Mouse (Mus musculus) spleen, adult 2 months (tissue): ENCODE measurements around the gene Ppfibp2. TPM values are rescaled to one million over a fixed set of nuclear protein-coding genes. Genes with fewer than 3 reads are reported as not detected.

ENCODE experiments used
- DNase-seq, 2 experiments: peaks; one replicate each; pipeline versions ENCODE4 v3.0.0 to v3.0.0-alpha.2; 2012 to 2021; ENCODE audit warnings: low spot score in 2 of 2, low read depth in 1 of 2
- H3K27ac ChIP-seq: fragments of 200-500 bp; 2 replicates; pipeline ENCODE4 v1.5.1; 2012; ENCODE audit warnings: low read length, inconsistent platforms; ENCODE audit not compliant: insufficient read depth
- H3K27me3 ChIP-seq: fragments of 200-500 bp; 2 replicates; pipeline ENCODE4 v1.6.1; 2012; ENCODE audit warnings: mild to moderate bottlenecking, moderate library complexity, low read length, inconsistent platforms; ENCODE audit not compliant: control insufficient read depth, insufficient read depth
- H3K36me3 ChIP-seq: fragments of 200-500 bp; 2 replicates; pipeline ENCODE4 v1.6.1; 2012; ENCODE audit warnings: mild to moderate bottlenecking, low read length, inconsistent platforms; ENCODE audit not compliant: control insufficient read depth, insufficient read depth
- H3K4me1 ChIP-seq: fragments of 200-500 bp; 2 replicates; pipeline ENCODE4 v1.6.1; 2011; ENCODE audit warnings: inconsistent platforms; ENCODE audit not compliant: control insufficient read depth, insufficient read depth, insufficient read length
- H3K4me3 ChIP-seq: fragments of 200-500 bp; 2 replicates; pipeline ENCODE4 v1.5.1; 2011; ENCODE audit warnings: mild to moderate bottlenecking, inconsistent platforms; ENCODE audit not compliant: insufficient read depth, insufficient read length; ENCODE audit errors: extremely low read depth
- CTCF ChIP-seq: fragments of 200-500 bp; IDR thresholded peaks from 2 replicates; pipeline ENCODE4 v1.5.1; 2011; ENCODE audit warnings: mild to moderate bottlenecking, inconsistent platforms; ENCODE audit not compliant: insufficient read depth, insufficient read length, insufficient replicate concordance; ENCODE audit errors: extremely low read depth
- POLR2A ChIP-seq: fragments of 200-500 bp; IDR thresholded peaks from 2 replicates; pipeline ENCODE4 v1.6.1; 2011; ENCODE audit warnings: low read depth, low read length, inconsistent platforms
- WGBS: fragments of 180-500 bp; shearing (Covaris S2); methylation state at CpG from one replicate; pipeline ENCODE4 v1.1.7; 2018; 5-methylcytosine and 5-hydroxymethylcytosine counted together
- polyA plus RNA-seq: library from polyadenylated mRNA; depleted of rRNA; stranded (reverse); fragments of >200 nt; gene quantifications from 2 replicates; pipeline ENCODE4 v1.2.3, GENCODE M21; 2012

Gene Ppfibp2
- polyA plus RNA-seq, 1 experiment, result 5.5 TPM

- WGBS, result under 1% methylated on average over 16 of the region's 16 CpGs
- DNase-seq, result peak; percentile 55 to 56
These were observed 616 bp upstream of the Ppfibp2 start for GRCm38 (mm10) chr7:107594325-107594856.

GRCm38 (mm10) chr7:107595426-107595825, 419 bp downstream of the Ppfibp2 start:
- Histone ChIP-seq H3K27me3 (no peaks in the 10 kb centered on the region), H3K4me1 (peaks cover 10% of the 10 kb centered on the region; the same call in 1 of the 2 replicates), H3K4me3 (peak overlapping the region; percentile 70), H3K27ac (peak overlapping the region; percentile 93; the same call in 1 of the 2 replicates), H3K36me3 (no peaks in the 10 kb centered on the region)
- no peak for DNase-seq
- WGBS, result 18% methylated on average over 13 of the region's 13 CpGs
- TF ChIP-seq POLR2A, result no peak
- no peak for TF ChIP-seq CTCF

More at GRCm38 (mm10) chr7:107594325-107594856, 616 bp upstream of the Ppfibp2 start:
- Histone ChIP-seq H3K36me3 (no peaks in the 10 kb centered on the region), H3K27ac (peak overlapping the region; percentile 93), H3K4me3 (peak overlapping the region; percentile 70), H3K27me3 (no peaks in the 10 kb centered on the region), H3K4me1 (peaks cover 10% of the 10 kb centered on the region; the same call in 1 of the 2 replicates)
- no peak for TF ChIP-seq POLR2A
- peak; percentile 27; the same call in 1 of the 2 replicates for TF ChIP-seq CTCF

GRCm38 (mm10) chr7:107596753-107597152, 1.7 kb downstream of the Ppfibp2 start:
- peaks cover 10% of the 10 kb centered on the region; the same call in 1 of the 2 replicates for H3K4me1 ChIP-seq
- H3K4me3 ChIP-seq, result no peak overlapping the region
- no peaks in the 10 kb centered on the region for H3K27me3 ChIP-seq
- DNase-seq, result no peak
- TF ChIP-seq CTCF (no peak), POLR2A (no peak)
- no peaks in the 10 kb centered on the region for H3K36me3 ChIP-seq
- H3K27ac ChIP-seq, result no peak overlapping the region

GRCm38 (mm10) chr7:107597956-107598355, 2.9 kb downstream of the Ppfibp2 start:
- no peak for TF ChIP-seq CTCF
- no peak for TF ChIP-seq POLR2A
- H3K4me1 ChIP-seq, result peaks cover 6% of the 10 kb centered on the region; the same call in 1 of the 2 replicates
- WGBS, result 86% methylated on average over 3 of the region's 3 CpGs
- DNase-seq, result no peak
- no peaks in the 10 kb centered on the region for H3K27me3 ChIP-seq
- H3K4me3 ChIP-seq, result no peak overlapping the region
- no peak overlapping the region for H3K27ac ChIP-seq
- no peaks in the 10 kb centered on the region for H3K36me3 ChIP-seq

- Histone ChIP-seq H3K4me1 (peaks cover 2% of the 10 kb centered on the region; the same call in 1 of the 2 replicates), H3K4me3 (no peak overlapping the region), H3K36me3 (no peaks in the 10 kb centered on the region), H3K27ac (no peak overlapping the region), H3K27me3 (no peaks in the 10 kb centered on the region)
- no peak for DNase-seq
- TF ChIP-seq CTCF (no peak), POLR2A (no peak)
- 85% methylated on average over 5 of the region's 5 CpGs for WGBS
These were observed 5.6 kb downstream of the Ppfibp2 start for GRCm38 (mm10) chr7:107600651-107601050.

- TF ChIP-seq POLR2A (no peak), CTCF (no peak)
- Histone ChIP-seq H3K27ac (no peak overlapping the region), H3K4me1 (no peaks in the 10 kb centered on the region), H3K4me3 (no peak overlapping the region), H3K27me3 (no peaks in the 10 kb centered on the region), H3K36me3 (no peaks in the 10 kb centered on the region)
- WGBS, result 80% methylated on average over 4 of the region's 4 CpGs
- DNase-seq, result no peak
These were observed 7.5 kb downstream of the Ppfibp2 start for GRCm38 (mm10) chr7:107602505-107602904.

GRCm38 (mm10) chr7:107602913-107603312, 7.9 kb downstream of the Ppfibp2 start:
- Histone ChIP-seq H3K4me3 (no peak overlapping the region), H3K4me1 (no peaks in the 10 kb centered on the region), H3K36me3 (no peaks in the 10 kb centered on the region), H3K27me3 (no peaks in the 10 kb centered on the region), H3K27ac (no peak overlapping the region)
- 76% methylated on average over 6 of the region's 6 CpGs for WGBS
- TF ChIP-seq POLR2A, result no peak
- no peak for TF ChIP-seq CTCF
- no peak for DNase-seq
